Mouse (Mus musculus) heart, postnatal 14 days (tissue): ENCODE measurements around the gene Vps13c. TPM values are rescaled to one million over a fixed set of nuclear protein-coding genes. Genes with fewer than 3 reads are reported as not detected.

Experiments
- DNase-seq, 2 experiments: peaks; one replicate each; pipeline ENCODE4 v3.0.0; 2021 to 2022
- intact Hi-C: fragments of 180-260 bp; cut with DNase I; formaldehyde crosslinking; loops from one replicate; pipeline ENCODE4 v1.15.1; 2025
- total RNA-seq, 2 experiments: library from RNA; stranded (reverse); gene quantifications; 2 replicates each; pipeline ENCODE4 v1.2.3; 2021

The Vps13c gene
- total RNA-seq, 2 experiments from 2014 or later: 37.8 to 38.0 TPM

DNA sequence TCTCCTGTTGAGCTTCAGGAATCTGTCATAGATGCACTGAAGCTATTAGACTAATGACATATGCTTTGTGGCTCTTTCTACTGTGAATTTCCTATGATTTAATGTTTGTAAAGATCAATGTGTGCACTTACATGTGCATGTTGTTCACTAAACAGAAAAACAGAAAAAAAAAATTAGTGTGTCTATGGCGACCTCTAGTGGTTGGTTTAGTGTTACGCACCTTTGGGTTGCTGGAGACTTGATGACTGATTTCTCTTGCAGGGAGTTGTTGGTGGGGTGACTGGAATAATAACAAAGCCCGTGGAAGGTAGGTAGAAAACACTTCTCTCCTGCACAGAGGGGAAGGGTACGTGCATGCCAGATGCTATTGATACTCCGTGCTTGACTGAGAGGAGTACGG is 133.3 kb downstream of the Vps13c start:
- peak in 1 of 2 experiments; percentile 12 for DNase-seq
- intact Hi-C loops: loop anchor here (5.0 kb wide), 2 partner anchors 146 to 216 kb away; partner anchors contain the start of gene C2cd4b

DNA sequence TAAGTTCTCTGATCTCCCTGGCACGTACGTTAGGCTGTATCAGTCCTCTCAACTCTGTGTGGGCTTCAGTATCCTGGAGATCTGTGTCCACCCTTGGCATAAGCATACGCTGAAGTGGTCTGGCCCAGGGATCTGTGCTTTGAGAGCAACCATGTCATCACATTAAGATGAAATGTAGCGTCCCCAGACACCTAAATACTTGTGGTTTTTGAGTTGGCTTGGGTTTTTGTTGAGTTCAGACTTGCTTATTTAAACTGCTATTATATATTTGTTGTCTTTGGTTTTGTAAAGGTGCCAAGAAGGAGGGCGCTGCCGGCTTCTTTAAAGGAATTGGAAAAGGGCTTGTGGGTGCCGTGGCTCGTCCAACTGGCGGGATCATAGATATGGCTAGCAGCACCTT is 135.3 kb downstream of the Vps13c start:
- intact Hi-C loops: no loop called here

DNA sequence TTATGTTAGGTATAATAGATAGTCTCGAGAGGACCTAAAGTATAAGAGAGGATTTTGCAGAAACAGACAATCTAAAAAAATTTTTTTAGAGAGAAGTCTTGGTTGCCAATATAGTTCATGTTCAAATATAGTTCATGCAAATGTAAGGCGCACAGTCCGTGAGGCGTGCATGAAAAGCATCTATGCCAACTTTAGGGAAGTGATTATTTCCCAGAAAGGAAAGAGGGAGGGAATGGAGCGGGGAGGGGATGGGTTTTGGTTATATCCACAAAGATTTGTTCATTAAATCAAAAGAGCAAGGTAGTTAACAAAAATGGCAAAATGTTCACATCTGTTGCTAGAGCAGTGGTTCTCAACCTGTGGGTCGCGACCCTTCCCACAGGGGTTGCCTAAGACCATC is 166.4 kb downstream of the Vps13c start:
- intact Hi-C loops: no loop called here
- DNase-seq: no peak

More for the DNA sequence above, 135.3 kb downstream of the Vps13c start:
- DNase-seq: no peak

DNA sequence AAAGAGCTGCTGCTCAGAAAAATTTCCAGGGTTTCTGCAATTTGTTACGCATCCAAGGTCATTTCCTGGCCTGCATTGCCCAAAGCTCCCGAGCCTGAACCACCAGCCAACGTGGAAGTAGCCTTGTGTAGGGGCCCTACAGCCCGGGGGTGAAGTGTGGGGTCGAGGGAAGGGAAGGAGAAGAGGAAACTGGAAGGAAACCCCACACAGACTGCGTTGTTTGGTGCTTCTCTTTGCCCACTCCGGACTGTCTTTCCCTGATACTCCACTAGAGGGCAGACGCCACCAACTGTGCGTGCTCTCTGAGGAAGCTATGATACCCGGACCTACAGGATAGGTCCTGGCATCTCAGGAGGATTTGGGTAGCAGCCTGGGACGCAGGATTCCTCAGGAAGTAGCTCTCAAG is 174.8 kb downstream of the Vps13c start:
- intact Hi-C loops: loop anchor here (2.0 to 10.0 kb wide), 4 partner anchors 240 to 1282 kb away; no protein-coding TSS in a partner anchor
- DNase-seq: peak; percentile 80 to 89

DNA sequence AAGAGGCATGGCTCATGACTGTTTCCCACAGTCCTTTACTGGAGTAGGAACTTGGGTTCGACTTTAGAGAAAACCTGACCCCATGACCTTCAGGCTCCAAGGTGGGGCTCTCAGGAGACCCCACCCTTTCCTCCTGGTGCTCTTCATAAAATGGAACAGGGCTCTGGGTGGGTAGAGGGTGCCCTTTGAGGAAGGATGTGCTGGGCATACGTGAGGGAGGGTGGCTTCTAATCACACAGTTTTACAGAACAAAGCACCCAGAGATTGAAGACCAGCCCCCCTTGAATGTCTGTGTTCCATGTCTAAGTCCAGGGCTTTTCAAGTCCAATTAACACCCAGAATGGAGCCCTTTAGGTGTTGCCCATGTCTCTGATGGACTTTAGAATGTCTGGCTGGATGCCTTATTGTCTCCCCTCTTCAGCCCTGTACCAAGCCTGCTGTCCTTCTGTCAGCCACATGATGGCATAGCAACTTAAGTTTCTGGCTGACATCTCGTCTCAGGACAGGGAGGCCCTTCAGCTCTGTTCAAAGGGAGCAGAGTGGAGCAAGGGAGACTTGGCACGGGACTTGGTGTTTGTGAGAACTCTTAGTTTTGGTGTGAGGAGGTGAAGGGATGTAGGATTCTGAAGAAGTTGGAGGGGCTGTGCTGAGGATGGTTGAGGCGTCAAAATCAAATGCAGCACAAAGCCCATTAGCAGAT is 176.2 kb downstream of the Vps13c start:
- DNase-seq: peak; percentile 54 to 67
- intact Hi-C loops: loop anchor here (1.0 to 10.0 kb wide), 4 partner anchors 238 to 1281 kb away; no protein-coding TSS in a partner anchor

DNA sequence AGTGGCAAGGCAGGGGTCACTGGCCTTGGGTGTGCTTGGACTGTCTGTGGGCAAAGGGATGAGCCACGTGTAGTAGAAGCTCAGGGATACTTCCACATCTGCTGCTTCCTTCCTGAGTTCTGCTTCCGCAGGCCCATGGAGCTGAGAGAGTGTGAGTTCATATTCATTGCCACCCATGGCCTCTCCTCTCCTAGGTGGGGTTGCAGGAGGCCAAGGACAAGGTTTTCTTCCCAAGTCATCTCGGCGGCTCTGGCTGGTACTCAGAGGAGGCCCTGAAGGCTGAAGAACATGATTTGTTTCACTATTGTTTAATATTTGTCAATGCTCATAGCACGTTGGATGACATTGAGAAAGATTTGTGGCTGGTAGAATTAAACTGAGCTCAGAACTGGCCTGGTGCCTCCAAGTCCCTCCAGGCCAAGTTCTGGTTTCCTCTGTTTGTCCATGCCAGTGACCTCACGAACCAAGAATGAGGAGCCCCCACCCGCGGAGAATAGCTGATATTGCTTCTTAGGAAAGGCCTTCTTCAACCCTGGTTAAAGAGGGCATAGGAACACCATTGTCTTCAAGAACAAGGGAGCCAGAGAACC is 180.7 kb downstream of the Vps13c start:
- DNase-seq: peak; percentile 48 to 52

DNA sequence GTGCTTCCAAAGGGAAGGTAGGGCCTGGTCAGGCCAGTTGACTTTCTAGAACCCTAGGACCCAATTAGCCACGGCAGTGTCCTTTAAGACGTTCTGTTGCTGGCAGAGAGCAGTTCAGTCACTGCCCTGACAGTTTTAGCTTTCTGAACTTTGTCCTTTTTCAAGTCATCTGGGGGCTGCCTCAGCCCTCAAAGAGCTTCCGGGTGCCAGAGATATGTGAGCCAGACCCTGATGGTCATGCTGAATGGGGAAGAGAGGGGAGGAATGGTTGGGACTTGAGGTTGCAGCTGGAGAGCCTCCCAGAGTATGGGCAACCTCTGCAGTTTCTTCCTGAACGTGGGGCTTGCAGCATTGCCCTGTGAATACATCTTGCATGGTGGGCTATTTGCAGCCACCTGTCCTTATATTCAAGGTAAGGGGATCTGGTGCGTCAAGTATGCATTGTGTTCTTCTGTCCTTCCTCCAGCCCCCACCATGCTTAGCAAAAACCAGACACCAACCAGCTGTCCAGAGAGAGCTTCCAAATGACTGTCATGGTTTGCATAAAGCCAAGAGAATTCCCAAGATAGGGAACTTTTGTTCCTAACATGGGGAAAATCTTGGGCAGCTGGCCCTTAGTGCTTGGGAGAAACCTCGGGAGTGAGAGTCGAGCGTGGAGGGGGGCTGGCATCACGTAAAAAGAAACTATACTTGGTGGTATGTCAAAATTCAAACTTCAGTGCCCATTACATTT is 182.3 kb downstream of the Vps13c start:
- intact Hi-C loops: no loop called here

More for the DNA sequence above, 180.7 kb downstream of the Vps13c start:
- intact Hi-C loops: no loop called here

DNA sequence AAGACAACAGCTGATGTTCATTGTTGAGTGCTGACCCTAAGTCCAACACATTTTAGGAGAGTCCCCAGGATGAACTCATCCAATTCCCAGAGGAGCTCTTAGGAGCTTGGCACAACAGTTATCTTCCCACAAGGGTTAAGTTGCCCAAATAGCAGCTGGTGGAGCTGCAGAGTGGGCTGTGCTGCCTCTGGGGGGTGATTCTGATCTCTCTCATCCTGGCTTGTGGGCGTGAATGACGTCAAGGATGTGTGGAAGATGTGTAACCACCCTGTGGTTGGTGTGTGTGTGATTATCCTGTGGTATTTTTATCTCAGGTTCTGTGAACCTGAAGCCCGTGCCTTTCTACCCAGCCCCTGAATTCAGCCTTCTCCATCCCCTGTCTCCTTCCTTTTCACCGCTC is 188.4 kb downstream of the Vps13c start:
- intact Hi-C loops: no loop called here
- DNase-seq: no peak

More for the DNA sequence above, 182.3 kb downstream of the Vps13c start:
- DNase-seq: peak; percentile 25 to 54

DNA sequence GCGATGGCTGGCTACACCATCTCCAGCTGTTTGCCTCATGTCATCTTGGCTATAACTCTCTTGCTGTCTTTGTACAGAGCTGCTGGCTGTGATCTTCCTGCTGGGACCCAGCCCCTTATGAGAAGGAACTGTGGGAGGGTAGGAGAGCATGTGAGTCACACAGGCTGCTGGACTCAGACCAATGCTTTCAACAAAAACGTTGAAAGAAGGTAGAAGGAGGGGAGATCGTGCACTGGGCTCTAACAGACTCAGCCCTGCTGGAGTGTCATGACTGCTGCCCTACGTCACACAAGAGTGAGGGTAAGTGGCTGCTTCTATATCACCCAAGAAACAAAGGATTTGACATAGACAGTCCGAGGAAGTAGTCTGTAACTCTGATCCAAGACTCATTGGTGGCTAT is 193.6 kb downstream of the Vps13c start:
- intact Hi-C loops: no loop called here
- DNase-seq: peak; percentile 24 to 36

Other genes starting within 250 kb of the Vps13c start
- 1 to 10 TPM; 1.0 to 1.2 TPM for gene C2cd4b, start 81.0 kb upstream of the Vps13c start, total RNA-seq
- gene C2cd4a, start 8.1 kb upstream of the Vps13c start, total RNA-seq: not detected